Mouse (Mus musculus): ENCODE results near the gene Stoml1.

GRCm38 (mm10) chr9:58295345-58295744 lies 42.4 kb downstream of the Stoml1 start:
- TF ChIP-seq CTCF (IDR thresholded peaks at IDR 0.05; ENCODE audit: low read depth, low read length) (no peak), POLR2A (IDR thresholded peaks at IDR 0.05; ENCODE audit: extremely low read depth, insufficient read depth, low read length) (no peak)
